In genomic region chr9:62522211-62522610, GRCm38 (mm10) we compare ENCODE assay signal across 8 mouse cellular contexts. TPM values are rescaled to one million over a fixed set of nuclear protein-coding genes. Genes with fewer than 3 reads are reported as not detected.
DNase-seq lines count a peak whose midpoint lies in the region; ATAC-seq lines count a peak whose summit lies in the region.

No protein-coding gene starts in this region.

- ATAC-seq in forebrain, embryonic 14.5 days = no peak
- no peak for ATAC-seq in hindbrain, embryonic 16.5 days

- 54% methylated on average over 5 of the region's 5 CpGs for WGBS in forebrain, embryonic 14.5 days
- WGBS in hindbrain, embryonic 16.5 days = 18% methylated on average over 5 of the region's 5 CpGs

- no peaks in the 10 kb centered on the region for H3K36me3 ChIP-seq in forebrain, embryonic 14.5 days (ENCODE audit: control insufficient read depth, insufficient read depth, low read length)
- H3K36me3 ChIP-seq in hindbrain, embryonic 16.5 days (ENCODE audit: control insufficient read depth, insufficient read depth, low read length) = no peaks in the 10 kb centered on the region

- H3K4me1 ChIP-seq in forebrain, embryonic 14.5 days (ENCODE audit: control insufficient read depth, insufficient read depth, low read length) = peaks cover 71% of the 10 kb centered on the region
- H3K4me1 ChIP-seq in hindbrain, embryonic 16.5 days (ENCODE audit: control insufficient read depth, insufficient read depth, low read depth, low read length) = peaks cover 87% of the 10 kb centered on the region

- H3K9me3 ChIP-seq in forebrain, embryonic 14.5 days (replicated peaks; ENCODE audit: control insufficient read depth, low read length) = no peaks in the 10 kb centered on the region
- no peaks in the 10 kb centered on the region for H3K9me3 ChIP-seq in hindbrain, embryonic 16.5 days (ENCODE audit: control insufficient read depth, low read length)

- H3K4me3 ChIP-seq in forebrain, embryonic 14.5 days (ENCODE audit: low read depth, low read length) = no peak overlapping the region
- H3K4me3 ChIP-seq in hindbrain, embryonic 16.5 days (ENCODE audit: low read length) = no peak overlapping the region

- intact Hi-C loops in left cerebral cortex, postnatal 14 days (cut with DNase I) = no loop called here

- peak; percentile 73 to 80 for DNase-seq in cerebellum, postnatal 10 days
- no peak for DNase-seq in cerebellum, adult 11 months
- peak; percentile 52 for DNase-seq in forebrain, embryonic 14.5 days (ENCODE audit: low spot score)
- DNase-seq in lung, postnatal 10 days = peak; percentile 82
- DNase-seq in urinary bladder, adult 2 months (ENCODE audit: low spot score) = no peak
- no peak for DNase-seq in left cerebral cortex, postnatal 14 days (ENCODE audit: low spot score in 2 of 2)
- no peak for DNase-seq in gastrocnemius, postnatal 10 days

- H3K27me3 ChIP-seq in forebrain, embryonic 14.5 days (replicated peaks; ENCODE audit: control insufficient read depth, insufficient read depth, low read length) = no peaks in the 10 kb centered on the region
- no peaks in the 10 kb centered on the region for H3K27me3 ChIP-seq in hindbrain, embryonic 16.5 days (replicated peaks; ENCODE audit: control insufficient read depth, insufficient read depth, low read length)

- H3K9ac ChIP-seq in forebrain, embryonic 14.5 days (ENCODE audit: low read length) = no peak overlapping the region; the same call in 1 of the 2 replicates
- no peak overlapping the region for H3K9ac ChIP-seq in hindbrain, embryonic 16.5 days (ENCODE audit: low read depth, low read length)

- no peak overlapping the region for H3K4me2 ChIP-seq in forebrain, embryonic 14.5 days (ENCODE audit: low read length)
- no peak overlapping the region for H3K4me2 ChIP-seq in hindbrain, embryonic 16.5 days (ENCODE audit: low read length)

- peak overlapping the region; percentile 44 for H3K27ac ChIP-seq in forebrain, embryonic 14.5 days (ENCODE audit: low read depth, low read length)
- peak overlapping the region; percentile 71 for H3K27ac ChIP-seq in hindbrain, embryonic 16.5 days (ENCODE audit: low read depth, low read length)

RNA-seq across cellular contexts. Expression of gene Coro2b, which starts 14.6 kb away (rescaled TPM):
- 29.0 and 33.2 TPM in 2 replicates for polyA plus RNA-seq in forebrain, embryonic 14.5 days (2014; fragmentation: Nextera tagmentation; extraction: Ambion mirVana)
- 37.5 and 46.2 TPM in 2 replicates for polyA plus RNA-seq in hindbrain, embryonic 16.5 days (2015; fragmentation: Nextera tagmentation; extraction: Ambion mirVana)
- 4.9 and 7.9 TPM in 2 replicates for polyA plus RNA-seq in urinary bladder, adult 2 months (2012; rRNA removed)
- 100 to 1,000 TPM; 142 to 155 TPM for total RNA-seq in left cerebral cortex, postnatal 14 days (2021)
- 10 to 100 TPM; 10.6 to 12.4 TPM for total RNA-seq in gastrocnemius, postnatal 10 days (2021)

Comparison
In these comparisons a context has a peak if more than half of its experiments do, and no peak if none do; other contexts are left out.
1. DNase-seq: peak in cerebellum, postnatal 10 days (2 of 2), forebrain, embryonic 14.5 days (single experiment) and lung, postnatal 10 days (single experiment); none in cerebellum, adult 11 months (single experiment), urinary bladder, adult 2 months (single experiment), left cerebral cortex, postnatal 14 days (0 of 2) and gastrocnemius, postnatal 10 days (single experiment).